Mouse (Mus musculus) heart, adult 11 months (tissue): Measurements from ENCODE around the gene Gm5152.
"Not testable (repeated sequence)": the region's sequence is repeated elsewhere in the genome, so short reads cannot be mapped to it uniquely, and the experiment has no call there.

ENCODE experiments used
- DNase-seq: peaks from one replicate; pipeline ENCODE4 v3.0.0; 2022

Gm5152 gene

DNA sequence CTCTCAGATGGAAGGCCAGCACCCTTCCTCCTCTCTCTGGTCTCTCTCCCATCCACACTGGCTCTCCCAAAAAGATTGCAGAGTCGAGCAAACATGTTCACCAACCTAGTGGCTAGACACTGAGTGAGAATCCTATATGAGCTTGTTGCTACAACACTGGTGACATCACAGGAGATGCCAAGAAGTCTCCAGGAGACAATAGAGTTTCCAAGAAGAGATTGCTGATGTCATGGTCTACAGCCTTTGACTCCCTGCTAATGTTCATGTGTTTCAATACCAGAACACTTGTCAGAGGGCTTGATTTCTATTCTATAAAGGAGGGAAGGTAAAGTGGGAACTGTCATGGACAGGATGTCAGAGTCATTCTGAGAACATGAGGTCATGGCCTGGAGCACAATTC is at the start of gene Gm5152:
Gene Gm5152 (minus strand): TSS at position 101 of the 400 bp plus-strand sequence.
- not testable (repeated sequence) for DNase-seq

DNA sequence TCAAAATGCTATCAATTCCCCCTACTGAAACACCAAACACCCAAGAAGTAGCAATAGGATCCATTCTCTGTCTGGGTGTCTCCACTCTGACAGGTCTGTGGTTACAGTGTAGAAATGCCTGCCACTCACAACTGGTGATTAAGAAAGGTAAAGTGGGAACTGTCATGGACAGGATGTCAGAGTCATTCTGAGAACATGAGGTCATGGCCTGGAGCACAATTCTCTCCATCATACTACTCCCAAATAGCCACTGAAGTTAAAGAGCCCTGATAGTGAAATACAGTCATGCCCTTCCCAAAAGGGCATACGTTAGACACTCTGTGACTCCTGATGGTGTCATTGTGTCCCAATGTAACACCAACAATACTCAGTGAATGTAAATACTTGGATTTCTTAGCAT is 8.4 kb upstream of the Gm5152 start:
- DNase-seq, result not testable (repeated sequence)

DNA sequence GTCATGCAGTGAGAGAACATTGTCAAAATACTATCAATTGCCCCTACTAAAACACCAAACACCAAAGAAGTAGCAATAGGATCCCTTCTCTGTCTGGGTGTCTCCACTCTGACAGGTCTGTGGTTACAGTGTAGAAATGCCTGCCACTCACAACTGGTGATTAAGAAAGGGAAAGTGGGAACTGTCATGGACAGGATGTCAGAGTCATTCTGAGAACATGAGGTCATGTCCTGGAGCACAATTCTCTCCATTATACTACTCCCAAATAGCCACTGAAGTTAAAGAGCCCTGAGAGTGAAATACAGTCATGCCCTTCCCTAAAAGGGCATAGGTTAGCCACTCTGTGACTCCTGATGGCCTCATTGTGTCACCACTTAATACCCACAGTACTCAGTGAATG is 556 bp downstream of the Gm5152 start:
- DNase-seq, result not testable (repeated sequence)

DNA sequence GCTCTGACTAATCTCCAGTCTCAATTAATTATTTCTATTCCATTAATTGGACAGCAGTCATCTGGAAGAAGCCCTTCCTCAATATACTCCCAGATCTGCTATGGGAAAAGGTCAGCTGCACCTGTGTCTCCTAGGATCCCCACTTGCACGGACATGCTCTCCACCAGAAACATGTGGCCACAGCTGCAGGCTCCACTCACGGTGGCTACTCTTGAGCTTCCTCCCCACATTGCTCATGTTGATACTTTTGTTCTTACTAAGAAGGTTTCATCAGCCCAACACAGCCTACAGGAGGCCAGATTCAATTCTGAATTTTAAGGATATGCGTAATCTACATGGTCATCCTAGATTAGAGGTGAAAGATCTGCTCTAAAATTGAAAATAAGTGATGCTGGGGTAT is 5.9 kb downstream of the Gm5152 start:
- DNase-seq, result not testable (repeated sequence)

DNA sequence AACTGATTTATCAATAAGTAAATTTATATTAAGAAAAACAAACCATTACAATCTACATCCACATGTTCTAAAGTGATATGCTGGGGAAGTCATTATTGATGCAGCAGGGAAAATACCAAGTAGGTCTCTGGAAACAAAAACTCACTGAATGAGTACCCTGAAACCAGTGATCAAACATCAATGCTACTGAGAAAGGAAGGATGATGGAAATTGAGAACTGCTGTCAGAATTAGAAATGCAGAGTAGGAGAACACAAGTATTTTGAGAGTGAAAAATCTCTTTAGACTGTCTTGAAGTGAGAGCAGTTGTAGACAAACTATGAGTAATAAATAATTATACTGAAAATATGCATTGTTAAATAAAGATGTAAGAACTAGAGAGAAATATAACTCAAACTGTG is 26.0 kb downstream of the Gm5152 start:
- DNase-seq, result no peak

GRCm38 (mm10) chr5:10203067-10203466 is 43.3 kb downstream of the Gm5152 start:
- DNase-seq, result no peak

DNA sequence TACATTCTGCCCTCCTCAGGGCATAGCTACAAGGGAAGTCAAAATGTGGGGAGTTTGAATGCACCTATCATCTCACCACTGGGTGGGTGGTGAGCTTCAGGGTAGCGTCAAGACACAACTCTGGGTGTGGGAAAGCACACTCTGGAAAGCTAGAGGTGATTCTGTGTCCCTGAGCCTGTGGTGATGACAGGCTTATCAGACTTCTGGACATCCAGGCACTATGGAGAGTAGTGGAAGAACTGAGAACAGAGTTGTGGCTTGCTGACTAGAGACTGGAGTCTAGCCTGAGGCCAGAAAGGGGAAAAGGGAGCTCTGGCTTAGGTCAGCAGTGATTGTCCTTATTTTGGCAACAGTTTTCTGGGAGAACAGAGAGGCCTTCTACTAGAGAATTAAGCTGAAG is 49.4 kb downstream of the Gm5152 start:
- no peak for DNase-seq
